Mouse (Mus musculus) kidney, postnatal 0 days (tissue): ENCODE data around the gene Lmod2. TPM values are rescaled to one million over a fixed set of nuclear protein-coding genes. Genes with fewer than 3 reads are reported as not detected.
A peak's percentile ranks its signal among the peaks of the same experiment; 100 is the strongest.

Experiments
- ATAC-seq: fragments of 200-750 bp; cut with Nextera tagmentation; replicated peaks from 2 replicates; pipeline ENCODE4 v1.8.0; 2017; ENCODE audit warnings: low read depth, moderate number of reproducible peaks, moderate TSS enrichment, moderate library complexity; ENCODE audit not compliant: low FRiP score
- DNase-seq: peaks from one replicate; pipeline ENCODE4 v3.0.0-alpha.2; 2016; ENCODE audit warnings: low spot score
- H3K27ac ChIP-seq: fragments of 300-500 bp; sonication (generic); 2 replicates; pipeline ENCODE4 v1.5.1; 2014; ENCODE audit warnings: mild to moderate bottlenecking
- H3K27me3 ChIP-seq: fragments of 300-500 bp; sonication (generic); 2 replicates; pipeline ENCODE4 v1.6.1; 2014; ENCODE audit warnings: low read length, mixed read lengths; ENCODE audit not compliant: insufficient read depth
- H3K36me3 ChIP-seq: fragments of 300-500 bp; sonication (generic); 2 replicates; pipeline ENCODE4 v1.6.1; 2014; ENCODE audit warnings: low read length, mixed read lengths; ENCODE audit not compliant: insufficient read depth
- H3K4me1 ChIP-seq: fragments of 300-500 bp; sonication (generic); replicated peaks from 2 replicates; pipeline ENCODE4 v1.6.1; 2014; ENCODE audit warnings: antibody characterized with exemption, low read length, mixed read lengths; ENCODE audit not compliant: insufficient read depth
- H3K4me2 ChIP-seq: fragments of 300-500 bp; sonication (generic); 2 replicates; pipeline ENCODE4 v1.6.1; 2014; ENCODE audit warnings: mild to moderate bottlenecking, low read length, moderate library complexity, mixed read lengths
- H3K4me3 ChIP-seq: fragments of 300-500 bp; sonication (generic); replicated peaks from 2 replicates; pipeline ENCODE4 v1.5.1; 2014; ENCODE audit warnings: low read depth, low read length
- H3K9ac ChIP-seq: fragments of 300-500 bp; sonication (generic); 2 replicates; pipeline ENCODE4 v1.6.1; 2014; ENCODE audit warnings: low read depth, low read length
- H3K9me3 ChIP-seq: fragments of 300-500 bp; sonication (generic); replicated peaks from 2 replicates; pipeline ENCODE4 v1.6.1; 2016; ENCODE audit warnings: low read length, inconsistent platforms, mixed read lengths
- CTCF ChIP-seq: IDR thresholded peaks from 2 replicates; pipeline ENCODE4 v1.5.1; 2016; ENCODE audit warnings: antibody characterized with exemption, low read depth, mild to moderate bottlenecking, moderate library complexity
- WGBS: fragments of 180-500 bp; shearing (Covaris S2); extraction: QIAGEN DNeasy Blood & Tissue Kit; methylation state at CpG from one replicate; pipeline ENCODE4 v1.1.7; 2014; 5-methylcytosine and 5-hydroxymethylcytosine counted together
- polyA plus RNA-seq: library from polyadenylated mRNA; unstranded; fragments of >200 nt; fragmentation: Nextera tagmentation; extraction: Ambion mirVana; gene quantifications from 2 replicates; pipeline ENCODE4 v1.2.1, GENCODE M21; 2015

Gene Lmod2
- not detected in 2 replicates for polyA plus RNA-seq

DNA sequence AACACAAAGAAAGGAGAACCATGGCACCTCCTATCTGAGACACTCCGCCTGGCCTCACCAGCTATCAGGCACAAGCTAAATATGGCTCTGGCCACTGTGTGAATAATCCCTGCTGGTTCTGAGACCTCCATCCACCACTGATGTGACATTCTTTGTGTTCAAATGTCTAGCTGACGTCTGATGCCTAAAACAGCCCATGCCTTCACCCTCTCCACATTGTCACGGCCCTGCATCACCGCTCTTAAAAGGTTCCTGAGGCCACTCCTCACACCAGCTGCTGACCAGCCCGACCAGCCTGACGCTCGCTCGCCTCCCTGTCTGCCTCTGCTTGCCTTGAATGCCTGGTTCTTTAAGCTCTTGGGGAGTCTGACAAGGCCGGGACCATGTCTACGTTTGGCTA is at the start of gene Lmod2:
TSS of gene Lmod2 (plus strand) at position 263 of the 400 bp plus-strand sequence.
- Histone ChIP-seq H3K36me3 (no peaks in the 10 kb centered on the region), H3K27me3 (no peaks in the 10 kb centered on the region), H3K9ac (no peak within 1 kb of the TSS), H3K9me3 (no peaks in the 10 kb centered on the region), H3K27ac (no peak within 1 kb of the TSS), H3K4me3 (no peak within 1 kb of the TSS), H3K4me2 (no peak within 1 kb of the TSS), H3K4me1 (no peaks in the 10 kb centered on the region)
- TF ChIP-seq CTCF = no peak
- 75% methylated on average over 10 of the region's 10 CpGs for WGBS
- ATAC-seq (no peak), DNase-seq (no peak)

GRCm38 (mm10) chr6:24549801-24550200 is 47.8 kb upstream of the Lmod2 start:
- DNase-seq (no peak), ATAC-seq (no peak)
- Histone ChIP-seq H3K4me2 (no peak overlapping the region), H3K9me3 (no peaks in the 10 kb centered on the region), H3K36me3 (no peaks in the 10 kb centered on the region), H3K4me1 (0 out of 2 replicates have a peak, but pooled peaks cover 2% of the 10 kb centered on the region), H3K27me3 (no peaks in the 10 kb centered on the region), H3K27ac (no peak overlapping the region), H3K9ac (no peak overlapping the region), H3K4me3 (no peak overlapping the region)
- no peak for TF ChIP-seq CTCF
- 82% methylated on average over 2 of the region's 2 CpGs for WGBS

- no peaks in the 10 kb centered on the region for H3K36me3 ChIP-seq
- H3K9ac ChIP-seq = no peak overlapping the region
- H3K4me2 ChIP-seq = no peak overlapping the region
- H3K4me1 ChIP-seq = 0 out of 2 replicates have a peak, but pooled peaks cover 8% of the 10 kb centered on the region
- DNase-seq (no peak), ATAC-seq (no peak)
- no peaks in the 10 kb centered on the region for H3K9me3 ChIP-seq
- no peak overlapping the region for H3K4me3 ChIP-seq
- no peak overlapping the region for H3K27ac ChIP-seq
- WGBS = 18% methylated on average over 7 of the region's 7 CpGs
- no peak for TF ChIP-seq CTCF
- no peaks in the 10 kb centered on the region for H3K27me3 ChIP-seq
Observed at GRCm38 (mm10) chr6:24552046-24552445, 45.5 kb upstream of the Lmod2 start.

- ATAC-seq = no peak
Observed at GRCm38 (mm10) chr6:24554427-24555086, 43.0 kb upstream of the Lmod2 start.

GRCm38 (mm10) chr6:24555488-24555887 is 42.1 kb upstream of the Lmod2 start:
- H3K4me2 ChIP-seq = no peak overlapping the region
- WGBS = 68% methylated on average over 2 of the region's 2 CpGs
- H3K36me3 ChIP-seq = no peaks in the 10 kb centered on the region
- no peak for DNase-seq
- no peak overlapping the region for H3K9ac ChIP-seq
- no peak for TF ChIP-seq CTCF
- H3K27me3 ChIP-seq = no peaks in the 10 kb centered on the region
- no peak overlapping the region for H3K4me3 ChIP-seq
- no peak overlapping the region for H3K27ac ChIP-seq
- H3K4me1 ChIP-seq = 0 out of 2 replicates have a peak, but pooled peaks cover 8% of the 10 kb centered on the region
- ATAC-seq = no peak
- no peaks in the 10 kb centered on the region for H3K9me3 ChIP-seq

More at GRCm38 (mm10) chr6:24554427-24555086, 43.0 kb upstream of the Lmod2 start:
- Histone ChIP-seq H3K9me3 (no peaks in the 10 kb centered on the region), H3K4me3 (no peak overlapping the region), H3K9ac (no peak overlapping the region), H3K27ac (peak overlapping the region; percentile 62; the same call in 1 of the 2 replicates), H3K4me2 (peak overlapping the region; percentile 11; the same call in 1 of the 2 replicates), H3K36me3 (no peaks in the 10 kb centered on the region), H3K4me1 (0 out of 2 replicates have a peak, but pooled peaks cover 8% of the 10 kb centered on the region), H3K27me3 (no peaks in the 10 kb centered on the region)
- WGBS = 52% methylated on average over 11 of the region's 11 CpGs
- TF ChIP-seq CTCF = no peak
- peak; percentile 66 for DNase-seq

DNA sequence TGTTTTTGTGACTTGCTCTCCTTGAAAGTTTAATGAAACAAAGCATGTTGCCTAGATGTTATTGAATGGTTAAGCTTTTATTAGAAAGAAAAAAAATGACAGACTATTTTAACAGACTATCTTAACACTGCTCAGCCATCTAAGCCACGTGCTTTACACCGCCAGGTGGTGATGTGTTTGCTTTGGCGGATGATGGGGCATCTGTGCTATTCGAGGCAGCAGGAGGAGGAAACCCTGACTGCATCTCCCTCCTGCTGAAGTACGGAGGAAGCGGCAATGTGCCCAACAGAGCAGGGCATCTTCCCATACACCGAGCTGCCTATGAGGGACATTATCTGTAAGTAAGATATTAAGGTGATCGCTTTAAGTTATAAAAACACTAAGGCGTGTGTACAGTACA is 33.5 kb upstream of the Lmod2 start:
- TF ChIP-seq CTCF = no peak
- no peak for DNase-seq
- Histone ChIP-seq H3K4me3 (no peak overlapping the region), H3K36me3 (no peaks in the 10 kb centered on the region), H3K27ac (no peak overlapping the region), H3K4me1 (no peaks in the 10 kb centered on the region), H3K9me3 (no peaks in the 10 kb centered on the region), H3K27me3 (no peaks in the 10 kb centered on the region), H3K9ac (no peak overlapping the region), H3K4me2 (no peak overlapping the region)
- WGBS = 62% methylated on average over 9 of the region's 9 CpGs
- no peak for ATAC-seq

DNA sequence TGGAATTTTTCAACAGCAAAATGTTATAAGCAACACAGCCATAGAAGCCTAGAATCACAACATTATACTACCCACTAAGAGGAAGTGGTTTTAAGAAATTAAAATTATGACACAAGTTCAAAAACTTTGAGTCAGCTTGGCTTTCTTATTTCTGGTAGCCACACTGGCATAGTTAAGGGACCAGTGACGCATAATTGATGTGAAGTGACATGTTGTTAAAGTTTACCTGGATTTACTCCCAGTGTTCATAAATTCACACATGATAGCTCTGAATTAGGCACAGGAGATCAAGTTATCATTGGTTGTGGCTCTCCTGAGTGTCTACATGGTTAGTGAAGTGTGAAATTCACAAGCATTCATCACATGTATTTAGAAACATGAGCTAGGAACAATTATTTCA is 32.7 kb upstream of the Lmod2 start:
- ATAC-seq (no peak), DNase-seq (no peak)
- Histone ChIP-seq H3K4me1 (no peaks in the 10 kb centered on the region), H3K4me3 (no peak overlapping the region), H3K36me3 (no peaks in the 10 kb centered on the region), H3K4me2 (no peak overlapping the region), H3K9me3 (no peaks in the 10 kb centered on the region), H3K27me3 (no peaks in the 10 kb centered on the region), H3K9ac (no peak overlapping the region), H3K27ac (no peak overlapping the region)
- WGBS = 66% methylated on average over 1 of the region's 1 CpGs
- TF ChIP-seq CTCF = no peak
